Mouse (Mus musculus): ENCODE data around the gene Plekhg6.

DNA sequence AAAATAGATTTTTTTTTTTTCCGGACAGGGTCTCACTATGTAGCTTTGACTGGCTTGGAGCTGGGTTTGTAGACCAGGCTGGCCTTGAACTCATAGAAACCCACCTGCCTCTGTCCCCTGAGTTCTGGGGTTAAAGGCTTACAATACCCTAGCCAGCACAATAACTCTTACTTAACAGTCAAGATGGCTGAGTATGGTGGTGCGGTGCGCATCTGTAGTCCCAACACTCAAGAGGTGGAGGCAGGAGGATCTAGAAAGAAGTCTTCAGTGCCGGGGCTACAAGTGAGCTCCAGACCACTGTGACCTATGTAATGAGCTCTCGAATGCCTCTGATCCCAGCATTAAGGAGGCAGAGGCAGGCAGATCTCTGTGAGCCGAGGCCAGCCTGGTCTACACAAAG lies 31.1 kb upstream of the Plekhg6 start:
- TF ChIP-seq CTCF (IDR thresholded peaks at IDR 0.05; ENCODE audit: low read depth) (no peak), EP300 (IDR thresholded peaks at IDR 0.05; ENCODE audit: low read depth) (no peak)
